Mouse (Mus musculus) myocyte (in vitro differentiated cells): Measurements from ENCODE around the gene Wwox.

Experiments
- MAX ChIP-seq: IDR thresholded peaks from one replicate; pipeline ENCODE4 v1.6.1; 2011; ENCODE audit warnings: low read depth, mild to moderate bottlenecking, control low read depth
- POLR2A ChIP-seq: IDR thresholded peaks from one replicate; pipeline ENCODE4 v1.6.1; 2011; ENCODE audit warnings: low read depth, mild to moderate bottlenecking, control low read depth, moderate library complexity; ENCODE audit not compliant: insufficient read length
- SRF ChIP-seq: IDR thresholded peaks from one replicate; pipeline ENCODE4 v1.6.1; 2011; ENCODE audit warnings: low read depth; ENCODE audit not compliant: control insufficient read depth, insufficient read length

GRCm38 (mm10) chr8:114982762-114983161 lies 543.3 kb downstream of the Wwox start:
- TF ChIP-seq POLR2A: no peak
- TF ChIP-seq SRF: no peak
- TF ChIP-seq MAX: no peak
